Mouse (Mus musculus) heart, postnatal 0 days (tissue): ENCODE measurements around the gene Hoxb8. TPM values are rescaled to one million over a fixed set of nuclear protein-coding genes. Genes with fewer than 3 reads are reported as not detected.
A peak's percentile ranks its signal among the peaks of the same experiment; 100 is the strongest.

Source experiments
- ATAC-seq: fragments of 200-750 bp; cut with Nextera tagmentation; 2 replicates; pipeline ENCODE4 v1.8.0; 2017; ENCODE audit warnings: low read depth, moderate number of reproducible peaks, moderate library complexity; ENCODE audit not compliant: insufficient read depth
- DNase-seq: peaks from one replicate; pipeline ENCODE4 v3.0.0-alpha.2; 2016; ENCODE audit warnings: low spot score
- H3K27ac ChIP-seq: fragments of 300-500 bp; sonication (generic); 2 replicates; pipeline ENCODE4 v1.5.1; 2014; ENCODE audit warnings: low read depth, mild to moderate bottlenecking
- H3K27me3 ChIP-seq: fragments of 300-500 bp; sonication (generic); 2 replicates; pipeline ENCODE4 v1.6.1; 2014; ENCODE audit warnings: low read length, mixed read lengths; ENCODE audit not compliant: control insufficient read depth, insufficient read depth
- H3K36me3 ChIP-seq: fragments of 300-500 bp; sonication (generic); replicated peaks from 2 replicates; pipeline ENCODE4 v1.6.1; 2014; ENCODE audit warnings: low read length, mixed read lengths; ENCODE audit not compliant: control insufficient read depth, insufficient read depth
- H3K4me1 ChIP-seq: fragments of 300-500 bp; sonication (generic); 2 replicates; pipeline ENCODE4 v1.6.1; 2014; ENCODE audit warnings: antibody characterized with exemption; ENCODE audit not compliant: control insufficient read depth, insufficient read depth
- H3K4me2 ChIP-seq: fragments of 300-500 bp; sonication (generic); 2 replicates; pipeline ENCODE4 v1.6.1; 2014; ENCODE audit warnings: low read depth, mild to moderate bottlenecking, low read length, moderate library complexity
- H3K4me3 ChIP-seq: fragments of 300-500 bp; sonication (generic); 2 replicates; pipeline ENCODE4 v1.5.1; 2014; ENCODE audit warnings: low read depth, low read length
- H3K9ac ChIP-seq: fragments of 300-500 bp; sonication (generic); replicated peaks from 2 replicates; pipeline ENCODE4 v1.6.1; 2014; ENCODE audit warnings: low read depth, low read length, mixed read lengths
- H3K9me3 ChIP-seq: fragments of 300-500 bp; sonication (generic); replicated peaks from 2 replicates; pipeline ENCODE4 v1.6.1; 2016; ENCODE audit warnings: low read length; ENCODE audit not compliant: control insufficient read depth
- CTCF ChIP-seq: IDR thresholded peaks from 2 replicates; pipeline ENCODE4 v1.5.1; 2016; ENCODE audit warnings: antibody characterized with exemption, control low read depth, low read depth
- EP300 ChIP-seq: IDR thresholded peaks from 2 replicates; pipeline ENCODE4 v1.6.1; 2016; ENCODE audit warnings: antibody characterized with exemption, low read depth
- WGBS: fragments of 180-500 bp; shearing (Covaris S2); extraction: QIAGEN DNeasy Blood & Tissue Kit; methylation state at CpG from one replicate; pipeline ENCODE4 v1.1.7; 2014; 5-methylcytosine and 5-hydroxymethylcytosine counted together
- polyA plus RNA-seq: library from polyadenylated mRNA; unstranded; fragments of >200 nt; fragmentation: Nextera tagmentation; extraction: Ambion mirVana; gene quantifications from 2 replicates; pipeline ENCODE4 v1.2.1, GENCODE M21; 2015
- total RNA-seq: library from RNA; depleted of rRNA; stranded (reverse); fragments of >200 nt; gene quantifications from 2 replicates; pipeline ENCODE4 v1.2.3, GENCODE M21; 2014; ENCODE audit warnings: low replicate concordance

Hoxb8 gene
- total and polyA plus RNA-seq, 2 experiments from 2014 or later: not detected

DNA sequence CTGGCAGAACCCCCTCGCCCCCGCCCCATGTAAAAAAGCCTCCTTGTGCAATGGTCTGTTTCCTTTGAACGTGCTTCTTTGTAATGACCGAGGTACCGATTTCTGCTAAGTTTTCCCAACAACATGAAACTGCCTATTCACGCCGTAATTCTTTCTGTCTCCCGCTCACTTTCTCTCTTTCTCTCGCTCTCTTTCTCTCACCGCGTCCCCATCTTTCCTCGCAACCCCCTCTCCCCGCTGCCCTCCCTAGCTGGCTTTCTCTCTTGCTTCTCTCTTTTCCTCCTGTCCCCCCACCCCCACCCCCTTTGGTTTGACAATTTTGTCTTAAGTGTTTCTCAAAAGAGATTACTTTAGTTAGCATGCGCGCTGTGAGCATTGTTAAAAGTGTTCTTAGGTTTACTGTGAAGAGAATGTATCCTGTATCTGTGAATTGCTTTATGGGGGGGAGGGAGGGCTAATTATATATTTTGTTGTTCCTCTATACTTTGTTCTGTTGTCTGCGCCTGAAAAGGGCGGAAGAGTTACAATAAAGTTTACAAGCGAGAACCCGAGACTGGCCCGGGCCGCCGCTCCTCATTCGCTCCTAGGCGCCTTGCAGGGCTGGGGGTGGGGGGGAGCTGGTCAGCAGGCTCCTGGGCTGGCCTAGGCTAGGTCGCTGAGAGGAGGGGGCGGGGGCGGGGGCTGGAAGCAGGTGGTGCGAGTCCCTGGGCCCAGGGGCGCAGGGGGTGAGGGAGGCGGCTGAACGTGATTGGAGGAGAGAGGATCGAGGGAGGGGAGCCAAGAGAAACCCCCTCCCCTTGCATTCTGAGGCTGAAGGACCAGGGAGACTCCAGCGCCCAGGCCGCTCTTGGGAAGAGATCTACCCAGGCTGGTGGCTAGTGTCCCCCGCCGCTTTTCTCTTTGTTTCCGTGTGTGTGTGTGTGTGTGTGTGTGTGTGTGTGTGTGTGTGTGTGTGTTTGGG lies 3.3 kb downstream of the Hoxb8 start:
- H3K4me2 ChIP-seq: peak overlapping the region; percentile 62
- no peak for DNase-seq
- WGBS: 3% methylated on average over 34 of the region's 37 CpGs
- no peaks in the 10 kb centered on the region for H3K4me1 ChIP-seq
- no peaks in the 10 kb centered on the region for H3K36me3 ChIP-seq
- no peak for TF ChIP-seq EP300
- no peak for TF ChIP-seq CTCF
- no peaks in the 10 kb centered on the region for H3K9me3 ChIP-seq
- no peak for ATAC-seq
- peaks cover 100% of the 10 kb centered on the region for H3K27me3 ChIP-seq
- H3K9ac ChIP-seq: no peak overlapping the region
- H3K27ac ChIP-seq: no peak overlapping the region
- H3K4me3 ChIP-seq: peak overlapping the region; percentile 38

DNA sequence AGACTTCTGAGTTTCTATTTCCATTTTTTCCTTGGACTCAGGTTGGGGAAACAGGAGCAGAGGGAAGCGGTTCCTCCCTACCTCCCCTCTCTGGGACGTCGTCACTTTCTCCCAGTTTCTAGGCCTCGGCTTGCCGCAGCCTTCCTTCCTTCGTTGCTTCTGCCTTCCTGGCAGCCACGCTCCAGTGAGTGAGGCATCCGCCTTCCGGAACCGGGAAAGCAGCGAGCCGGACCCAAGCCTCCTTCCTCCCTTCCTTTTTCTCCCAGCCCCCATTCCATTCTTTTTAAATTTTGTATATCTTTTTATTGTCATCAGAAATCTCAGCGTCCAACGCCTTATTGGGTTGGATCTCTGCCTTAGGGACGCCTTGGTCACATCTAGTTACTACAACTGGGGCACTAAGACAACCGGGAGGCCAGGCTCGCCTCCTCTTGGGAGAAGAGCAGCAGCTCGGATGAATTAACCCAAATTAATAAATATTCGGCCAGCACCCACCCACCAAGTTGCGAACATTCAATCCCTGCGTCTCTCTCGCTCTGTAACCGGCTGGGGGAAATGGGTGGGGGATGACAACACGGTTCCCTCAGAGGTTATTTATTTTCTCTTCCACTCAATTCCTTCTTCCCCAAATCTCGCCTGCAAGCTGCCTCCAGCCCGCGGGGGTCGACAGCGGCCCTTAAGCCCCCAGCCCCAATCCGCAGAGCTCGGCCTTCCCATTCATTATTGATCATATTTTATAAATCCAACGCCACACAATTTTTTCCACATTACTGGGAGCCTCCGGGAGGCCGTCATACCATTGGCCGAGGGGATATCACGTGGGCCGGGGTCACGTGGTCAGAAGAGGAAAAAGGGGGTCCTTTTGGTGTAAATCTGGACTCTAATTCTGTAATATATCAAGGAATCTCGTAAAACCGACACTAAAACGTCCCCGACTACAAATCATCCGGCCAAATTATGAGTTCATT lies 4.3 kb downstream of the Hoxb8 start, which contains the start of gene Hoxb7:
Gene Hoxb7 (plus strand): TSS at position 853 of the 968 bp plus-strand sequence.
- peak within 1 kb of the TSS; percentile 35 for H3K4me3 ChIP-seq
- WGBS: 3% methylated on average over 43 of the region's 43 CpGs
- no peak within 1 kb of the TSS for H3K27ac ChIP-seq
- ATAC-seq (no peak), DNase-seq (no peak)
- peaks cover 100% of the 10 kb centered on the region for H3K27me3 ChIP-seq
- peak within 1 kb of the TSS; percentile 44 for H3K4me2 ChIP-seq
- no peak for TF ChIP-seq EP300
- no peak for TF ChIP-seq CTCF
- no peaks in the 10 kb centered on the region for H3K9me3 ChIP-seq
- no peak within 1 kb of the TSS for H3K9ac ChIP-seq
- H3K36me3 ChIP-seq: no peaks in the 10 kb centered on the region
- no peaks in the 10 kb centered on the region for H3K4me1 ChIP-seq

DNA sequence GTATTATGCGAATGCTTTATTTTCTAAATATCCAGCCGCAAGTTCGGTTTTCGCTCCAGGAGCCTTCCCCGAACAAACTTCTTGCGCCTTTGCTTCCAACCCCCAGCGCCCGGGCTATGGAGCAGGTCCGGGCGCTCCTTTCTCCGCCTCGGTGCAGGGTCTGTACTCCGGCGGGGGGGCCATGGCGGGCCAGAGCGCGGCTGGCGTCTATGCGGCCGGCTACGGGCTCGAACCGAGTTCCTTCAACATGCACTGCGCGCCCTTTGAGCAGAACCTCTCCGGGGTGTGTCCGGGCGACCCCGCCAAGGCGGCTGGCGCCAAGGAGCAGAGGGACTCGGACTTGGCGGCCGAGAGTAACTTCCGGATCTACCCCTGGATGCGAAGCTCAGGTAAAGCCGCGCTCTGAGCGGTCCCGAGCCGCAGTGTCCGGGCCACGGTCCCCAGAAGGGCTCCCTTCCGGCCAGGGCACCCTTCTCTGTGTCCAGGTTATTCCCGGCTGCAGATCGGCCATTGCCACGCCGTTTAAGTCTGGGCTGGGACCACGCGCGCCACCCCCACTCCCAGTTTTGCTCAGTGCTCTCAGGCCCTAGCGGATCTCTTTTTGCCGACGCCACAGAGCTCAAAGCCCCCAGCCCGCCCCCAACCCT lies 5.2 kb downstream of the Hoxb8 start:
- Histone ChIP-seq H3K9ac (no peak overlapping the region), H3K9me3 (no peaks in the 10 kb centered on the region), H3K27ac (no peak overlapping the region), H3K36me3 (no peaks in the 10 kb centered on the region), H3K4me2 (peak overlapping the region; percentile 44), H3K4me1 (no peaks in the 10 kb centered on the region), H3K27me3 (peaks cover 100% of the 10 kb centered on the region), H3K4me3 (peak overlapping the region; percentile 35)
- WGBS: under 1% methylated on average over 53 of the region's 55 CpGs
- ATAC-seq (no peak), DNase-seq (no peak)
- TF ChIP-seq EP300 (no peak), CTCF (no peak)

DNA sequence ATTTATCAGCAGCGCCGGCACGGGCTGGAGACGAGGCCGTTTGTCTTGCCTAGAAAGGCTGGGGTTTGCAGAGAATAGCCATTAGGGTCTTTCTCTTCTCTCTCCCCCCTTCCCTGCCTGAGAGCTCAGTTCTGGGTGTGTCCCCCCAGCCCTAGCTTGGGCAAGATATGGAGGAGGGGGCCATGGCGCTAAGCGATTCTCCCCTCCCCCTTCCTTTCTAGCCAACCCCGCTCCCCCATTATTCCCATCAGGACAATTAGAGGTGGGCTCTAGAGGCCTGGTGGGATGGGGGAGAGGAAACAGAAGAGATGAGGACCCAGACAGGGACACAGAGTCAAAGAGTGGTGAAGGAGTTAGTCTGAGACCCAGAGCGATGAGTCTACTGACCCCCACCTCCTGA lies 5.7 kb downstream of the Hoxb8 start:
- peaks cover 100% of the 10 kb centered on the region for H3K27me3 ChIP-seq
- H3K36me3 ChIP-seq: no peaks in the 10 kb centered on the region
- H3K4me2 ChIP-seq: peak overlapping the region; percentile 44; the same call in 1 of the 2 replicates
- H3K27ac ChIP-seq: no peak overlapping the region
- H3K4me3 ChIP-seq: peak overlapping the region; percentile 35
- H3K9ac ChIP-seq: no peak overlapping the region
- 1% methylated on average over 9 of the region's 9 CpGs for WGBS
- H3K9me3 ChIP-seq: no peaks in the 10 kb centered on the region
- DNase-seq (no peak), ATAC-seq (no peak)
- H3K4me1 ChIP-seq: no peaks in the 10 kb centered on the region
- TF ChIP-seq CTCF: no peak
- TF ChIP-seq EP300: no peak

DNA sequence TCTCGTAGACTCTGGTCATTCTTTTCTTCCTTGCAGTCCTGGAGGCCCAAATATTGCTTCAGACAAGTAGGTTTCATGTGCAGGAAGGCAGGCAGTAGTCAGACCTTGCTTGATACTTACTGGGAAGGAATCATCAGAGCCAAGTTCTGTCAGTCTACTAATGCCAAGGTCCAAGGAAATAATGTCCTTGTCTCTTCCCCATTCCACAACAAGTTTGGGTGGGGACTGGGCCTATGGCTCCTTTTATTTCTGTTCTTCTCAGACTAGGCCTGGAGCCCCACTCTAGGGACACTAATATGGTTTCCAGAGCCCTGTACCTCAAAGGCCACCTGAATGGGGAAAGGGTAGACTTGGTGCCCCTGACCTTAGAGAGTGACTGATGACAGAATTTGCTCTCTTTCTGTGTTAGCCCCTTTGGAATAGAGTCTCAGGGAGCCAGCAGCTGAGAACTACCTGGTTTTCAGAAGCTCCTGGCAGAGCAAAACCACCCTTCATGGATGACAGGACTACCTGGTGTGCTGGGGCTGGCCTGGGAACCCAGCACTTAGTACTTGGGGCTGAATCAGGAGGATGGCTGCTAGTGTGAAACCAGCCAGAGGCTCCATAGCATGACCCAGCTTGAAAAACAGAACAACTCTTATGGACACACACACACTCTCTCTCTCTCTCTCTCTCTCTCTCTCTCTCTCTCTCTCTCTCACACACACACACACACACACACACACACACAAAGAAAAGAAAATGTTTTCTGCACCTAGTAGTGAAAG lies 6.9 kb downstream of the Hoxb8 start:
- Histone ChIP-seq H3K4me1 (no peaks in the 10 kb centered on the region), H3K4me2 (no peak overlapping the region), H3K9ac (no peak overlapping the region), H3K36me3 (no peaks in the 10 kb centered on the region), H3K4me3 (no peak overlapping the region), H3K9me3 (no peaks in the 10 kb centered on the region), H3K27me3 (peaks cover 100% of the 10 kb centered on the region), H3K27ac (no peak overlapping the region)
- no peak for ATAC-seq
- TF ChIP-seq EP300 (no peak), CTCF (no peak)
- DNase-seq: no peak
- WGBS: 17% methylated on average over 1 of the region's 1 CpGs
